Mouse (Mus musculus) E14TG2a.4 (cell line): ENCODE measurements around the gene Slc4a2.

ENCODE experiments used
- CTCF ChIP-seq: conservative IDR thresholded peaks from 2 replicates; pipeline ENCODE4 v1.5.1; 2014; ENCODE audit warnings: low read length
- NANOG ChIP-seq: IDR thresholded peaks from 2 replicates; pipeline ENCODE4 v1.6.1; 2014; ENCODE audit warnings: borderline replicate concordance, low read length, mixed read lengths
- POU5F1 ChIP-seq: IDR thresholded peaks from 2 replicates; pipeline ENCODE4 v1.6.1; 2014; ENCODE audit warnings: low read length, borderline replicate concordance

DNA sequence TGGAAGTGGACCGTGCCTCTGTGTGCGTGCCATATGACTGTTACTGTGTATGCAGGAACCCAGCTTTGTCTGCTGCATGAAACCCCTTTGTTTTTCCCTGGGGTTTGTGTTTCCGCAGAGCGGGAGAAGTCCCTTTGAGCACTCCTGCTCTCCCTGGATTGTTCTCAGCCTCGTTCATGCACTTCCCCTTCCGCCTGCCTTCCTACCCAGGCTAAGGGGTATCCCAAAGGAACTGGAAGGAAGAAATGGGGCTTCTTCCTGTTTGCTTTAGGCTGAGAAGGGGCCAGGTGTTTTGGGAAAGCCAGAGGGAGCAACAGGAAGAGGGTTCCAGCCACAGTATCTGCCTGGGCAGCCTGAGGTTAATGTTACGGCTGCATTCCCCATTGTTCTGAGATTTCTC lies 32.0 kb downstream of the Slc4a2 start:
- TF ChIP-seq POU5F1 (no peak), CTCF (no peak), NANOG (no peak)
